Mouse (Mus musculus) urinary bladder, adult 2 months (tissue): ENCODE measurements around the gene Blnk. TPM values are rescaled to one million over a fixed set of nuclear protein-coding genes. Genes with fewer than 3 reads are reported as not detected.

Experiments
- DNase-seq: peaks from one replicate; pipeline ENCODE4 v3.0.0; 2022; ENCODE audit warnings: low spot score
- polyA plus RNA-seq: library from polyadenylated mRNA; depleted of rRNA; stranded (reverse); fragments of >200 nt; gene quantifications from 2 replicates; pipeline ENCODE4 v1.2.3, GENCODE M21; 2012

The Blnk gene
- polyA plus RNA-seq, 1 experiment: 9.9 TPM

DNA sequence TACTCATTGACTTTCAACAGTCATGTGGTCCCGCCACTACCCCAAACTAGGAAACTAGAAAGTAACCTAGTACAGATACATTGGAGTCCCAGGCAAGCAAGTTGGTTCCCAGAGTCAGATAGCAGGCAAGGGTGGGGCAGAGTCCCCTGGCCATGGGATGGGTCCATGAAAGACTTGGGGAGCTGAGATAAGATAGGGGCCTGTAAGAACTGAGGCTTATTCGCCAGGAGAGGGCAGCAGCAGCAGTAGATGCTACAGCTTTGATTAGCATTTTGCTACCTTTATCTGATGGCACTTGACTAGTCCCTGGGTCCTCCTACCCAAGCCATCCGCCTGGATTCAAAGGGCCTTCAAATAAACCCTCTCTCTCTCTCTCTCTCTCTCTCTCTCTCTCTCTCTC, 5.2 kb upstream of the Blnk start:
- no peak for DNase-seq

DNA sequence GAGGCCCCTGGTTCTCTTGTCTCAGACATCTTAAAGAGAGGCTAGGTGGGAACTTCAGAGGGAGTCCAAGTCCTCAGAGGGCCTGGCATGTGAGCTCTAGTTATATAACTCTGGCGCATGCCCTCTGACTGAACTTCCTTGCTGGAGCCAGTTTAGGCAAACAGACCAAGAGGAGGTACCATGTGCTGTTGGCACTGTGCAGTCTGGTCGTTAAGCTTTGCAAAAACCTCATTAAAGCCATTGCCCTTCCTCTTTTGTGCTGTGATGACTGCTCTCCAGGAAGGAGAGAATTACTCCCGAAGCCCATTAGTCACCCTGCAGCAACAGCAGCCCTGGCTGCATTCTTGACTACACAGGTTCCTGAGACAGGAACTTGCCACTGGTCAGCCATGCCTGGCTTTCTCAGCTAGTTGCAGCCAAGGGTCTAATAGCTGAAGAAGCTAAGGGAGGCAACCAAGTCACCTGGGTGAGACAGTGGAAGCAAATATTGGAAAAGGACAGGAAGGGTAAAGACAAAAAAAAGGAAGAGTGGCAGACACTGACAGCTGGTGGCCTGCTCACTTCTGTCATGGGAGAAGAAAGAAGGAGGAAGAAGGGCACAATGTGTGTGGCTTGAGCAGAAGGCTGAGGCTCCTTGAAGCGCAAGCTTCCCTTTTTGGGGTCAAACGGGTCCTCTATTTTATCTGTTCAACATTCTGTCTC, 4.3 kb upstream of the Blnk start:
- no peak for DNase-seq

DNA sequence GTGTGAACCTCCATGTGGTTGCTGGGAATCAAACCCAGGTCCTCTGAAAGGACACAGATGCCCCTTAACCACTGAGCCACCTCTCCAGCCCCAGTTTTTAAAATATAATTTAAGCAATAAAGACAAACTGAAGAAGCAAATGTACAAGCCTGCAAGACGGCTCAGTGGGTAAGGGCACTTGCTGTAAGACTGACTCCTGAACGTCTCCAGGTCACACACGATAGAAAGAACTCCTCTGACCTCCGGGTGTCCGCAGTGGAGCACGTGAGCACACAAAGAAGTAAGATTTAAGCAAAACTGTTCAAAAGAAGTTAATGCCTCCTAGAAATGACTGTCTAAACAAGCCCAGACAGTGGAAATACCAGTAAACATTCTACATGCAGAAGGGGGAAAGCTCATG, 2.4 kb upstream of the Blnk start:
- no peak for DNase-seq

DNA sequence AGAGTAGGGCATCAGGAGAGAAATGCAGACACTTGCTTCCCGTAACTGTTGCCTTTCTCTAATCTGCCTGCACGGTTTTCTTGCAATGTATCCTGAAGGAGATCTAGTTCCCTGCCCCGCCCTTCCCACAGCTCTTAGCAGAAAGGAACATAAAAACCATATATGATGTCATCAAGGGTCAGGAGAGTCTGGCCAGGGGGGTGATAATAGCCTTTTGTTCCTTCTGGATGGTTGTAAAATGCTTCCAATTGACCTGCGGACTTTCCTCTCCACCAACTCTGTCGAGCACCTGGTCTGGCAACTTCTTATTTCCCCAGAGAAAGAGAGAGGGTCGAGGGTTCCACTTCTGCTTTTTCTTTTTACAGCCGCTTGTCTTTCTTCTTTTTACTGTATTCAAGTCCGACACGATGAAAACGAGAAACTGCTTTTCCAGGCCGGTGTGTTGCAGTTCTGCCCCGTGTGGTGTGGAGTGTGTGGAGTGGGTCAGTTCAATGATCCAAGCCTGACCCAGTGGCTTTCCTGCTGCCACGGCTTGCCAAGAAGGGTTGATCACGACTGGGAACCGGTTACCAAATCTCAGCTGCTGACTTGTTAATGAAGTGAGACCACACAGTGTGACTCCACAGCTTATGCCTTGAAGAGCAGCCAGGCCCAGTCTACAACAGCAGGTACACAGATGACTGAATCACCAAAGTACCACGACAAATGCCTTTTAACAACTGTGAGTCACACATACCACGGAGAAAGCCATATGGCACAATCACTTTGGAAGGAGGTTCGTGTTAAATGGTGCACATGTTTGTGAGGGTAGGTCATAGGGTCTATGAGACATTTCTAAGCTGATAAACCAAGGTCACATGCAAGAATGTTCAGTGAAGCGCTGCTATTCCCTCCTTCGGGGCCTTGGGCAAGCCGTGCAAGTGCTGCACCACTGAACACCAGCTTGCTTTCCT, 1.4 kb upstream of the Blnk start:
- DNase-seq: no peak

DNA sequence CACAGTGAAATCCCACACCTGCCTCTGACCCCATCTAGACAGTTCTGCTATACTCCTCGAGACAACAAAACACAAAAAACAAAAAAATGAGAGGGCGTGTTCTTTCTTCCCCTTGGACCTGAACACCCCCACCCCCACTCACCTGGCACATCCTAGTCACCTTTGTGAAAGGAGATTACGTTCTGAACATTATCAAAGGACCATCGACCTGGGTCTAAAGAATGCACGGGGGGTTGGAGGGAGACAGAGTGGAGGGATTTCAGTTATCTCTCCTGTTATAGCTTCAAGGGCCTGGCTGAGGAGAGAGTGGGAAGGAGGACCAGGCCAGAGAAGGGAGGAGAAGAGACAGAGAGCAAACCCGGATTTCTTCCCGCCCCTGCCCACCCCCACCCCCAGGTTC, 576 bp upstream of the Blnk start:
- no peak for DNase-seq

DNA sequence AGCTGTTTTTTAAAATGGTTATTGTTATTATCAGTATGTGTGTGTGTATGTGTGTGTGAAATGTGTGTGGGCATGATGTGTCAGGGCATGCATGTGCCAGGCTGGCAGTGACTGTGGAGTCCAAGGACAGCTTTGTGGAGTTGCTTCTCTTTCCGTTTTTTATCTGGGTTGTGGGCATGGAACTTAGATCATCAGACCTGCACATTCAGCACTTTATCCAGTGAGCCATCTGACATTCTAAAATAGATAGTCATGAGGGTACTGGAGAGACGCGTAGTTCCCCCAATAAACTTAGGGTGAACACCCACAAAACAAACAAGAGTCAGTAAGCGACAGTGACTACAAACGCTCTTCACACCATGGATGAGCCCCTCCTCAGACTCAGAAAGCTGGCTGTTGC, 979 bp downstream of the Blnk start:
- no peak for DNase-seq

DNA sequence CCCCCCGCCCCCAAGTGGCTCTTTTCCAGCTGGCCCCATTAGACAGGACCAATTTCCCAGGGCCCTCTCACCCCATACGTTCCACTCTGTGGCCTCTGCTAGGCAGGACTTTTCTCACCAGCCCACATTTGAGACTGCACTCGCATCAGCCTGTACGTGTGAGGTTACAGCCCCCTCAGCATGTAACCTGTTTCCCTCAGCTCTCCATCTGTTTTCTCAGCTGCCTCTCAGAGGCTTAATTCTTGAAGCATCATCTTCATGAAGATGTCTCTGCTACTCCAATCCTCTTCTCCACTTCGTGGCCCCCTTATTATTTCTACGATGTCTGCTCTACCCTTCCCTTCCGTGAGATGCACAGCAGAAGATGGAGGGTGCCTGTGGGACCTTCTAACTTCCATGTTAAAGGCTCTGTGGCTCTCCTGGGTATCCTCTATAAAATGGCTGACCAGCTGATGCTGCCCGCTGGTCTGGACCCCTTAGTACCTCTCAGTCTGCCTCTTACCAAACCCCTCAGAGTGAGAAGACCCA, 1.8 kb downstream of the Blnk start:
- no peak for DNase-seq

DNA sequence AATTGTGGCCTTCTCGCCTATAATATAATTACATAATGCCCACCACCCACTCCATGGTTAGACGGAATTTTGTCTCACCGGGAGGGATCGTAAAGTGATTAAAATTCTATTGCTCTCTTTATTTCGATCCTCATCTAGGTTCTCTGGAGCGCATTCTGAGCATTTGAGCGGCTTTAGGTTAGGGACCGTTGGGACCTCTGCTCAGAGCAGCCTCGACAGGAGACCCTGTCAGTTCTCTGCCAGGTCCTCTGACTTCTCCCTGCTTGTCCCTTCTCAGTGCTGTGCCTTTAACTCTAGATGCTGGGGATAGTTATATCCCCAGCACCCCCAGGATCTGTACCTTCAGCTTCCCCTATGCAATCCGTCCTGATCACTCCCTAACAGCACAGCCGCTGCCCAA, 2.2 kb downstream of the Blnk start:
- no peak for DNase-seq

DNA sequence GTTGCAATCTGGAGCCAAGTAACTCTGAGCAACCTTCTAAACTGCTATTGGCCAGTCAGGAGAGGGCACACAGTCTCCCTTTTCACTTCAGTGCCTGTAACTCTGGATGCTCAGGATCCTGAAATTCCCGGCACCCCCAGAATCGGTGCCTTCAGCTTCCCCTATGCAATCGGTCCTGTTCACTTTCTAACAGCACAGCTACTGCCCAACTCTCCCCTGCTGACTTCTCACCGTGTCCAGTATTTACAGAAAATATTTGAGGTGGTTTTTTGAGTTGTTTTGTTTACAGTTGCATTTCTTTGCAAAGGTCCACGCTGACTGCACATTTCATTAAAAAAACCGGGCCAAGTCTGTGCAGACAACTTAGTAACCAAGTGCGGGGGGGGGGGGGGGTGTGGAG, 2.7 kb downstream of the Blnk start:
- DNase-seq: no peak

DNA sequence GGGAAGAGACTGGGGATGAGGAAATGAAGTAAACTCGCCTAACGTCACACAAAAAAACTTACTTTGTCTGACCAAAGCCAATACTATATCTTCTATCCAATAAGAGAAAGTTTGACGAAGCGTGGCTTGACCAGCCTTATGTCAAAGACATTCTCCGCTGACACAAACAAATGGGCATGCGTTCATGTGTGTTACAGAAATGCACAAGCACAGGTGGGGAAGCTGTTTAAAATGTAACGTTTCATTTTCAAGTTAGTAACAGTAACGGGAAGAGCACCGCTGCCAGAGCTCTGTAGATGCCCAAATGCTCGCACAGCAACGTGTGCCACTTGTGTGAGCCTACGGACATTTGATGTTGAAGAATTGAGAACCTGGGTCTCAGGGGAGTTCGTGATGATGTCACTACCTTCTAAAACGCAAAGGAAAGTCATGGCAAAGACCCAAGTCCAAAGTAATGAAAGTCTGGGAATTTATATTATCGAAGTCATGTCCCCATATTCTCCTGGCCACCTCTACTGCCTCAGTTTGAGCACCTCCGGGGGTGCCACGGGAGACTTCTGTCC, 3.5 kb downstream of the Blnk start:
- DNase-seq: no peak

DNA sequence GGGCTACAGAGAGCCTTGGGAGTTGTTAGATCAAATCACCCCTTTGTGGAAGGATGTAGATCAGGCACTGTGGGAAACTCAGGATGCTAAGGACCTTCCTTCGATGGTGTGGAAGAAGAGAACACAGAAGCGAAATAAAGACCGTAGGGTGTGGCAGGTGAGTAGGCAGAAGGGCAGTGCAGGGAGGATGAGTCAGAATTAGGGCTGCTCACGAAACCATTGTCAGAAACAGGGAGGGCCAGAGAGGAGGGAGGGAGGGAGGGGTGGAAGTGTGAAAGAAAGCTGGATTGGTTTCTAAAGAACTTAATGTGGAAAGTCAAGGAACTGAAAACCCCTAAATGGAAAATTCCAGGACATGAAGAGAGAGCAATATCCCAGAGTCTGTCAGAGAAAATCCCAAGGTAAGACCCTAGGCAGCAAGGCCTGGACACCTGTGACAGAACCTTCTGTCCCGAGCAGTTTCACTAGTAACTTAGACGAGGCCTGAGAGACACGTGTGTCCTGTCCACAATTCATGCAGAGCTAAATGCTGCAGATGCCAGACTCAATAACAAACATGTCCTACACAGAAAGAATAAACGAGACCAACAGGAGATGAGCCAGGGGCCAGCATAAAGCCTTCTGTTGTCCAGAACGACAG, 4.3 kb downstream of the Blnk start:
- DNase-seq: no peak

DNA sequence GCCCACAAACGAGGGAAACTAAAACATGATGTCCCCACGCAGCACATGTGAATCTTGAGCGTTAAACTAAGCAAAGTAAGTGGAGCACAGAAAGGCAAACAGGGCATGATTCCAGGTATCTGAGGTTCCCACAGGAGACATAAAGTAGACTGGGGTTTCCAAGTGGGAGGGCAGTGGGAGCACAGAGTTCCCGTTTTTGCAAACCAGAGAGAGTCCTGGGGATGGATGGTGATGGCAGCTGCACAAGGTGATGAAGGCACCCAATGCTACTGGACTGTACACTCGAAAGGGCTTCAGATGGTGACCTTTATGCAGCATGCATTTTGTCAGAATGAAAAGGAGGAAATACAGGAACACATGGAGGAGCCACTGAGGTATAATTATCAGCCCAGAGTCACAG, 5.5 kb downstream of the Blnk start:
- no peak for DNase-seq

DNA sequence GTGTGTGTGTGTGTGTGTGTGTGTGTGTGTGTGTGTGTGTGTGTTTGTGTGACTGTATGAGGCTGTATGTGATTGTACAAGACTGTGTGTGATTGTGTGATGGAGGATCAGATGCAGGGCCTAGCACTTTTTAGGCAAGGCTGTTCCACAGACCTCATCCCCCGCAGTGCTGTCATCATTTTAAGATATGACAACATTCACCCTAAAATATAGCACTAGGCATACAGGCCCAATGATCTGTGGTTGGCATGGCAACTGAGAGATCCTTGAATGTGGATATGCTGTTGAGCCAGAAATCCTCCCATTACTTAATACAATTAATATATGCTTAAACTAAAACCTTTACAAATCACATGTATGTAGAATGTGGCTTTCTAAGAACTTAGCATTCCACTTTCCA, 9.8 kb downstream of the Blnk start:
- no peak for DNase-seq

DNA sequence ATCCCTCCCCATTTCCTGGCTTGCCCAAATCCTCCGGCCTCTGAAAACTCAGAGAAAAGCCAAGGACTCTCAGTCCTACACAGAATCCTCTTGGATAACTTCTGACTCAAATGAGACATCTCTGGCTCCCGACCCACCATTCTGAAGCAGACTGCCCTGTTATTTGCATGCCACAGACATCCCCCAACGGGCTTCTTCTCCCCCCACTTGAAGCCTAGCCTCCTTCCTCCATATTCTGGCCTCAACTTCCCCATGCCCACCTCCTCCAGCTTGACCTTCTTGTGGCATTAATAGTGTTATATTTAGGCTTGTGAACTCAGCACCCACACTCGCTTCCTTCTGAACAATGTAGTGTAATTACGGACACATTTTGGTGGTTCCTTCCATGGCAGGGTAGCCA, 13.7 kb downstream of the Blnk start:
- DNase-seq: no peak

DNA sequence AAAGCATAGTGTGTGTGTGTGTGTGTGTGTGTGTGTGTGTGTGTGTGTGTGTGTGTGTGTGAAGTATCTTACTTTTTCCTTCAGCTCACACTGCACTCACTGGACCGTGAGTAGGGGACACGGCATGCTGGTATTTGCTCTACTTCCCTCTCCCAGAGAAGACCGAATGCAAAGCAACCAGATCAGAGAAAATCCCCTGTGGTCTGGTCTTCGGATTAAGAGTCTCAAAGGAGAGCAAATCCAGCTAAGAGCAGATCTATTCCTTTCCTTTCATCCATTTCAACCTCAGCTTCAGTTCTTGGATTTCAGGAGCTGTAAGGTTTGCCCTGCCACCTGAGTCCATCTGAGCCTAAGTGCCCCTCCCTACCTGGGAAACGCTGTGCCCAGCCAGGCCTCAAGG, 16.3 kb downstream of the Blnk start:
- no peak for DNase-seq

DNA sequence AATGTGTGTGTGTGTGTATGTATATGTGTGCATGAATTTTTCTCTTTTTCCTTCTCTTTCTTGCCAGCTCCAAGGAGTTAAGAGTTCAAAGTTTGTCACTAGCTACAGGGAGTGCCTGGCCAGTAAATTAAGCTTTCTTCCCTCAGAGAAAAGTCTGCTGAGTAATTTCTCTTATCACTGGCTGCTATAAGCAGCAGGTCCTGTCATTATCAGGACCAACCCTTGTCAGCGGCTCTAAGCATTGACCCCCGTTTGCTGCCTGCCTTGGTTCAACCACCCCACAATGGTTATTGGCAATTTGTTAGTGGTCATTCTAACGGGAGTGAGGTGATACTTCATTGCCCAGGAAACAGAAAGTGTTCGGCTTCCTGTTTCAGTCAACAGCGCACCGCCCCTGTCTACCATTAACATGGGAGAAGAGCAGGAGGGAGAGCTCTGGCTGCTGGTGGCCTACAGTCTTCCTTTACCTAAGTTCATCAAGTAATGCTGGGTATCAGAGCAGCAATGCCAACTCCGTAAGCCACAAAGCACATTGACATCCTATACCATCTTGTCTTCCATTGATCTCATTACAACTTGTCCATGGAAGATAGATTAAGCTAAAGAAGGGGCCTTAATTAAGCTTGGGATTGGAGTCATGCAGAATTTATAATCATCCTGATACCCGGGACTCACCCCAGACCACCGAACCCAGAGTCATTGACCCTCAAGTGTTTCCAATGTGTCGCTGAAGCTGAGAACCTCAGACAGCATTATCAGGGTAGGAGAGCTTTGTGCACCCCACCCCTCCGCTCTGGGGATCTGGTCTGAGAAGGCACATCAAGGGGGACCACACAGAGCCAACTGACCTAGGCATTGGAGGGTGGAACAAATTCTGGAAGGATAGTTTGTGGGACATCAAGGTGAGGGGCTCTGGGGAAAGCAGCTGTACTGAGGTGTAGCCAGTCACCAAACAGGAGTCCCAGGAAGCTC, 17.1 kb downstream of the Blnk start:
- no peak for DNase-seq

DNA sequence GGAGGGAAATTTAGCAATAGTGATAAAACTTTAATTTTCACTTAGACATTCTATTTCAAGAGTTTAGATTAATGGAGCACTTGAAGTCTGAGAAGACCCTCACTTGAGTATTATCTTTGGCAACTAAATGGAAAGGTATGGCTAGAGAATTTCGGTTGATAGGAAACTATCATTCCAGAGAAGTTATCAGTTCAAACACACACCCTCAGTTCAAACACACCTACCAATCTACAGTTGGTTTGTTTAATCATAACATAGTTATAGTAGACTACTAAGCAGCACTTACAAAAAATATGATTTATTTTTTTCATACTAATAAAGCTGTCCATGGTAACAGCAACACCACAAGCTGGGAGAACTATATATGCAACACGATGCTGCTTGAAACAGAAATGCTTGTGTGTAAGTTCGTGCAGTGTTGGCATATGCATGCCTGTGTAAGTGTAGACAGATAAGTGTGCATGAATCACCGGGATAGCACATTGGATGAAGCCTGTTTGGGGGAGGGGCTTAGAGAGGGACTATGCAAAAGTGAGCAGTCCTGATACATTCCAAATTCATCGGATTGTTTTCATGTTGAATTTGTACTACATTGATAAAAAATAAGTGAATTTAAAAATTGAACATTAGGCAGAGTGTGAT, 22.9 kb downstream of the Blnk start:
- DNase-seq: no peak

DNA sequence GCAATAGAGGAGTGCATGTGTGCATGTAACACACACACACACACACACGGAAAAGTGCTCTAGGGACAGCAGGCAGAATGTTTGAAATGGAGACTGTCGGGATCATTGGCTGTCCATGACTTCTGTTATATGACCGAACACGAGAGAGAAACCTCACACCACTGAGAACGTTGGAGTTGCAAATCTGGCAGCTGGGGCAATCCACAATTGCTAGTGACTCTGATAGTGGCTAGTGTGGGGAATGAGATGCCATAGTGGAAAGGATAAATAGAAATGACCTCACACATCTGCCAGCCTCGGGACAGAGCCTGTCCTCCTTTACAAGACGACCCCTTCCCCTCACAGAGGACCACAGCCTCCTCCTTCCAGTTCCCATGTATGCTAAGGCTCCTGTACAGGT, 23.6 kb downstream of the Blnk start:
- DNase-seq: no peak

DNA sequence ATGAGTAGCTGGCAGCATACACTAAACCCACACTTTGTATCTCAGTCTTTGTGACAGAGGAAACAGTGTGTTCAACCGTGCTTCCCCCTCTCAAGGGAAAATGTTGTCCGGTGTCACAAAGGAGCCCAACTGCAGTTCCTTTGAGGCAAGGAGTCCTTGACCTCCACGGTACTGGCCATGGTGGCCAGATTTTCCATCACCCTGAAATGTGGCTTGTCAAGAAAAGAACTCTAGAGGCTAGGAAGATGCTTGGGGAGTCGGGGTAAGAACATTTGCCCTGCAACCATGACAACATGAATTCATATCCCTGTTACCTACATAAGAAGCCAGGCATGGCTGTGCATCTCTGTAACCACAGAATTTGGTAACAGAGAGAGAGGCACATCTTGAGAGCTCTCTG, 24.0 kb downstream of the Blnk start:
- DNase-seq: no peak
